In the genomic region with DNA sequence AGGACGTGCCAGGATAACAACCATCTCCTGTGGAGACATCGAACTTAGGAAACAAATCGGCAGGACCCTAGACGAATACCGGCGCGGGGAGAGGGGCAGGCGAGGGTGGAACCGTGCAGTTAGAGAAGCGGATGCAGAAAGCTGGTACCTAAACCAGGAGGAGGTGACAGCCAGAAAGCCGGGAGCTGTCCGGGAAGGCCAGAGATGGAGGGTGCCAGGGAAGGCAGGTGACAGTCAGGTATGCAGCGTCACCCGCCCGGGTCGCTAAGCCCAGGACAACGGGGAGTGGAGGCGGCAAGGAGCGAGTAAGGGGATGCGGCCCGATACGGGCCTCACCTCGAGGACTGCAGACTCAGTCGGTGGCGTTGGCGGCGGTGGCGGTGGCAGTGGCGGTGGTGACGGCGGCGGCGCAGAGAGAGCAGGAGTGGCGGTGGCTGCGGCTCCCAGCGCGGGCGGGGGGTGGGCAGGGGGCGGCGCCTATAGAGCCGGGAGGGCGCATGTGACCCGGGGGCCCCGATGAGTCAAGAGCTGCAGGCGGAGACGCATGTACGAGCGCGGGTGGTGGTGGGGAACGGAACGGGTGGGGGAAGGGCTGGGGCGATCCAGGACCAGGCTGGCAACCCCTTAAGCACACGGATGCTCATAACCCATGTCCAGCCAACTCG, we compare ENCODE assay signal across 8 mouse cellular contexts. TPM values are rescaled to one million over a fixed set of nuclear protein-coding genes. Genes with fewer than 3 reads are reported as not detected.
DNase-seq lines count a peak whose midpoint lies in the region; ATAC-seq and TF ChIP-seq lines count a peak whose summit lies in the region.

A gene (minus strand): TSS at position 573 of the 665 bp plus-strand sequence.

- peak within 1 kb of the TSS; percentile 51 for H3K4me3 ChIP-seq in lung, embryonic 14.5 days (ENCODE audit: low read depth, low read length)
- peak within 1 kb of the TSS; percentile 62 for H3K4me3 ChIP-seq in forebrain, embryonic 16.5 days (replicated peaks; ENCODE audit: low read length)
- H3K4me3 ChIP-seq in hindbrain, postnatal 0 days (ENCODE audit: low read length) = peak within 1 kb of the TSS; percentile 59
- H3K4me3 ChIP-seq in limb, embryonic 12.5 days (replicated peaks) = peak within 1 kb of the TSS; percentile 58
- peak within 1 kb of the TSS; percentile 53 for H3K4me3 ChIP-seq in midbrain, postnatal 0 days (ENCODE audit: low read depth, low read length)

- no peaks in the 10 kb centered on the region for H3K9me3 ChIP-seq in lung, embryonic 14.5 days (ENCODE audit: low read depth, low read length)
- H3K9me3 ChIP-seq in forebrain, embryonic 16.5 days (ENCODE audit: control insufficient read depth, low read length) = no peaks in the 10 kb centered on the region
- H3K9me3 ChIP-seq in hindbrain, postnatal 0 days (ENCODE audit: low read length) = no peaks in the 10 kb centered on the region
- H3K9me3 ChIP-seq in limb, embryonic 12.5 days = no peaks in the 10 kb centered on the region
- H3K9me3 ChIP-seq in midbrain, postnatal 0 days (ENCODE audit: low read length) = no peaks in the 10 kb centered on the region

- under 1% methylated on average over 54 of the region's 54 CpGs for WGBS in lung, embryonic 14.5 days
- WGBS in forebrain, embryonic 16.5 days = under 1% methylated on average over 42 of the region's 54 CpGs
- under 1% methylated on average over 48 of the region's 54 CpGs for WGBS in hindbrain, postnatal 0 days
- under 1% methylated on average over 54 of the region's 54 CpGs for WGBS in limb, embryonic 12.5 days
- whole genome bisulfite sequencing in midbrain, postnatal 0 days = 1% methylated on average over 53 of the region's 54 CpGs

- H3K9ac ChIP-seq in lung, embryonic 14.5 days = peak within 1 kb of the TSS; percentile 61
- H3K9ac ChIP-seq in forebrain, embryonic 16.5 days (replicated peaks; ENCODE audit: low read depth, low read length) = peak within 1 kb of the TSS; percentile 77
- peak within 1 kb of the TSS; percentile 74 for H3K9ac ChIP-seq in hindbrain, postnatal 0 days (replicated peaks; ENCODE audit: low read length)
- H3K9ac ChIP-seq in limb, embryonic 12.5 days (replicated peaks) = peak within 1 kb of the TSS; percentile 72
- peak within 1 kb of the TSS; percentile 76 for H3K9ac ChIP-seq in midbrain, postnatal 0 days (replicated peaks; ENCODE audit: low read length, poor library complexity, severe bottlenecking)

- TF ChIP-seq CTCF in lung, embryonic 14.5 days (IDR thresholded peaks at IDR 0.05; ENCODE audit: low read depth) = no peak
- TF ChIP-seq CTCF in hindbrain, postnatal 0 days (IDR thresholded peaks at IDR 0.05; ENCODE audit: low read depth) = no peak
- TF ChIP-seq CTCF in midbrain, postnatal 0 days (IDR thresholded peaks at IDR 0.05) = no peak

- no peaks in the 10 kb centered on the region for H3K27me3 ChIP-seq in lung, embryonic 14.5 days (ENCODE audit: insufficient read depth, low read length)
- no peaks in the 10 kb centered on the region for H3K27me3 ChIP-seq in forebrain, embryonic 16.5 days (replicated peaks; ENCODE audit: control insufficient read depth, insufficient read depth, low read length)
- no peaks in the 10 kb centered on the region for H3K27me3 ChIP-seq in hindbrain, postnatal 0 days (ENCODE audit: insufficient read depth, low read length)
- peaks cover 53% of the 10 kb centered on the region for H3K27me3 ChIP-seq in limb, embryonic 12.5 days
- H3K27me3 ChIP-seq in midbrain, postnatal 0 days (ENCODE audit: insufficient read depth, low read length) = no peaks in the 10 kb centered on the region

- DNase-seq in lung, embryonic 14.5 days = peak; percentile 66
- DNase-seq in lung, postnatal 25 days (ENCODE audit: low spot score) = no peak
- DNase-seq in cerebellum, adult 11 months = peak; percentile 75
- peak; percentile 84 for DNase-seq in hindbrain, postnatal 0 days (ENCODE audit: low spot score)
- DNase-seq in midbrain, postnatal 0 days (ENCODE audit: low spot score) = peak; percentile 82
- peak; percentile 60 to 67 for DNase-seq in thymus, postnatal 10 days (ENCODE audit: low spot score in 2 of 2)

- peak within 1 kb of the TSS; percentile 81 for H3K4me2 ChIP-seq in lung, embryonic 14.5 days
- peak within 1 kb of the TSS; percentile 86 for H3K4me2 ChIP-seq in forebrain, embryonic 16.5 days (ENCODE audit: low read length)
- H3K4me2 ChIP-seq in hindbrain, postnatal 0 days (ENCODE audit: low read depth, low read length) = peak within 1 kb of the TSS; percentile 75
- H3K4me2 ChIP-seq in limb, embryonic 12.5 days = peak within 1 kb of the TSS; percentile 92
- peak within 1 kb of the TSS; percentile 75 for H3K4me2 ChIP-seq in midbrain, postnatal 0 days (ENCODE audit: low read depth, low read length, poor library complexity, severe bottlenecking)

- H3K36me3 ChIP-seq in lung, embryonic 14.5 days (ENCODE audit: insufficient read depth) = no peaks in the 10 kb centered on the region
- H3K36me3 ChIP-seq in forebrain, embryonic 16.5 days (ENCODE audit: control insufficient read depth, insufficient read depth) = no peaks in the 10 kb centered on the region
- H3K36me3 ChIP-seq in hindbrain, postnatal 0 days (ENCODE audit: insufficient read depth, low read length) = no peaks in the 10 kb centered on the region
- no peaks in the 10 kb centered on the region for H3K36me3 ChIP-seq in limb, embryonic 12.5 days
- 0 out of 2 replicates have a peak, but pooled peaks cover 2% of the 10 kb centered on the region for H3K36me3 ChIP-seq in midbrain, postnatal 0 days (ENCODE audit: insufficient read depth, low read length)

- H3K27ac ChIP-seq in lung, embryonic 14.5 days (ENCODE audit: low read depth) = no peak within 1 kb of the TSS
- peak within 1 kb of the TSS; percentile 37; the same call in 1 of the 2 replicates for H3K27ac ChIP-seq in forebrain, embryonic 16.5 days (ENCODE audit: low read length)
- peak within 1 kb of the TSS; percentile 78 for H3K27ac ChIP-seq in hindbrain, postnatal 0 days
- no peak within 1 kb of the TSS for H3K27ac ChIP-seq in limb, embryonic 12.5 days
- peak within 1 kb of the TSS; percentile 60 for H3K27ac ChIP-seq in midbrain, postnatal 0 days (ENCODE audit: low read depth, low read length)

- 0 out of 2 replicates have a peak, but pooled peaks cover 3% of the 10 kb centered on the region for H3K4me1 ChIP-seq in lung, embryonic 14.5 days (ENCODE audit: insufficient read depth)
- peaks cover 14% of the 10 kb centered on the region for H3K4me1 ChIP-seq in forebrain, embryonic 16.5 days (replicated peaks; ENCODE audit: control insufficient read depth, insufficient read depth, low read length)
- peaks cover 19% of the 10 kb centered on the region for H3K4me1 ChIP-seq in hindbrain, postnatal 0 days (ENCODE audit: insufficient read depth, low read length)
- peaks cover 30% of the 10 kb centered on the region for H3K4me1 ChIP-seq in limb, embryonic 12.5 days (replicated peaks)
- peaks cover 15% of the 10 kb centered on the region; the same call in 1 of the 2 replicates for H3K4me1 ChIP-seq in midbrain, postnatal 0 days (ENCODE audit: insufficient read depth, low read length)

- peak; percentile 70 for ATAC-seq in lung, embryonic 14.5 days (ENCODE audit: insufficient read depth)
- ATAC-seq in forebrain, embryonic 16.5 days = peak; percentile 89
- ATAC-seq in hindbrain, postnatal 0 days = peak; percentile 86
- ATAC-seq in limb, embryonic 12.5 days (ENCODE audit: insufficient number of reproducible peaks, insufficient read depth, low FRiP score, low TSS enrichment, low read depth) = peak; percentile 67; the same call in 1 of the 2 replicates
- ATAC-seq in midbrain, postnatal 0 days (ENCODE audit: low FRiP score) = peak; percentile 89

RNA-seq across cellular contexts. Expression of the gene that starts here (rescaled TPM):
- polyA plus RNA-seq in lung, embryonic 14.5 days (2014; fragmentation: Nextera tagmentation; extraction: Ambion mirVana) = 2.2 and 4.1 TPM in 2 replicates
- polyA plus RNA-seq in forebrain, embryonic 16.5 days (2015; fragmentation: Nextera tagmentation; extraction: Ambion mirVana) = 44.9 and 63.3 TPM in 2 replicates
- total RNA-seq in hindbrain, postnatal 0 days (2014; rRNA removed) = 281 and 357 TPM in 2 replicates
- 213 and 216 TPM in 2 replicates for polyA plus RNA-seq in hindbrain, postnatal 0 days (2015; fragmentation: Nextera tagmentation; extraction: Ambion mirVana)
- polyA plus RNA-seq in limb, embryonic 12.5 days (2016; fragmentation: Nextera tagmentation; extraction: Ambion mirVana) = 4.8 TPM in 2 replicates
- 221 and 267 TPM in 2 replicates for total RNA-seq in midbrain, postnatal 0 days (2014; rRNA removed)
- polyA plus RNA-seq in midbrain, postnatal 0 days (2015; fragmentation: Nextera tagmentation; extraction: Ambion mirVana) = 175 and 189 TPM in 2 replicates

Comparison
In these comparisons a context has a peak if more than half of its experiments do, and no peak if none do; other contexts are left out.
1. H3K27ac ChIP-seq: peak in forebrain, embryonic 16.5 days (single experiment), hindbrain, postnatal 0 days (single experiment) and midbrain, postnatal 0 days (single experiment); none in lung, embryonic 14.5 days (single experiment) and limb, embryonic 12.5 days (single experiment).
2. Peak in every context shown above with its lines, with median percentiles within 50 percentile points of each other: ATAC-seq, H3K4me2 ChIP-seq, H3K4me3 ChIP-seq and H3K9ac ChIP-seq.